Comparison of ENCODE assay signal across 13 mouse cellular contexts in genomic region chr1:106597575-106598291, GRCm38 (mm10).
"Had no signal": no experiment of that assay in that cellular context is flagged by ENCODE, and none has a peak within 500 bp of the region (broad histone marks: within the 10 kb centered on the region; RNA-seq: fewer than 3 reads in every experiment).

No protein-coding gene starts in this region.

- H3K4me1 ChIP-seq: liver, embryonic 15.5 days had no signal

- H3K9me3 ChIP-seq: liver, embryonic 15.5 days; midbrain, embryonic 13.5 days had no signal

- ATAC-seq: inflammation-experienced regulatory T-cells, adult 6 months; intestine, postnatal 0 days; lung, postnatal 0 days; midbrain, embryonic 13.5 days had no signal

- H3K27ac ChIP-seq: liver, embryonic 15.5 days; midbrain, embryonic 13.5 days had no signal

- H3K36me3 ChIP-seq: liver, embryonic 15.5 days; midbrain, embryonic 13.5 days had no signal

- H3K9ac ChIP-seq: liver, embryonic 15.5 days; midbrain, embryonic 13.5 days had no signal

- DNase-seq: kidney, postnatal 10 days; layer of hippocampus, adult 9-11 months; layer of hippocampus, postnatal 36 days; lung, adult 2 months; lung, postnatal 36 days; right cerebral cortex, postnatal 25 days; thymus, postnatal 4 days had no signal

- H3K27me3 ChIP-seq: liver, embryonic 15.5 days; midbrain, embryonic 13.5 days had no signal

- H3K4me3 ChIP-seq: liver, embryonic 15.5 days; midbrain, embryonic 13.5 days had no signal

- H3K4me2 ChIP-seq: liver, embryonic 11.5 days; liver, embryonic 15.5 days; midbrain, embryonic 13.5 days had no signal
